In the genomic region with DNA sequence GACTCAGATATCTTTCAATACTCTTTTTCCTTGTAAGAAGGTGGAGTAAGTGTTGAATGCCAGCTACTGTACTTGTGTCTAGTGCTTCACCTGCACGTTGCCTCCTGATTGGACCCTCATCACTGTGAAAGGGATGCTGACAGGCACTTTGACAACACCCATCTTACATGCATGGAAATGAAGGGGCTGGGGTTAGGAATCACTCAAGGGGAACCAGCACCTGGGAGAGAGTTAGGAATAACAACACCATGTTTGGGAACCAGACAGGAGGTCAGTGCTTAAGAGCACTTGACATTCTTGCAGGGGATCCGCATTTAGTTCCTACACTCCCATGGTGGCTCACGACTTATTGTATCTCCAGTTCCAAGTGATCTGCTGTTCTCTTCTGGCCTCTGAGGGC, we compare ENCODE assay signal across 23 mouse cellular contexts.
"Had no signal": no experiment of that assay in that cellular context is flagged by ENCODE, and none has a peak within 500 bp of the region (broad histone marks: within the 10 kb centered on the region; RNA-seq: fewer than 3 reads in every experiment).

No protein-coding gene starts in this region.

- H3K27me3 ChIP-seq: limb, embryonic 12.5 days; limb, embryonic 15.5 days; midbrain, embryonic 12.5 days; midbrain, embryonic 15.5 days; neural tube, embryonic 12.5 days; neural tube, embryonic 15.5 days had no signal

- H3K27ac ChIP-seq: kidney, postnatal 0 days; layer of hippocampus, adult 2 months; limb, embryonic 12.5 days; limb, embryonic 15.5 days; liver, embryonic 14.5 days; macrophage; midbrain, embryonic 12.5 days; midbrain, embryonic 15.5 days; neural tube, embryonic 12.5 days; neural tube, embryonic 15.5 days; stomach, postnatal 0 days had no signal

- H3K4me1 ChIP-seq: neural tube, embryonic 15.5 days had no signal

- DNase-seq: kidney, postnatal 25 days; layer of hippocampus, adult 9-11 months; liver, postnatal 0 days; lung, embryonic 14.5 days; right cerebral cortex, adult 18-20 months; right cerebral cortex, postnatal 14 days; right cerebral cortex, postnatal 4 days; thymus, adult 2 months; thymus, postnatal 14 days; thymus, postnatal 4 days had no signal

- H3K4me2 ChIP-seq: limb, embryonic 12.5 days; limb, embryonic 15.5 days; liver, embryonic 11.5 days; lung, embryonic 14.5 days; midbrain, embryonic 12.5 days; midbrain, embryonic 15.5 days; neural tube, embryonic 12.5 days; neural tube, embryonic 15.5 days had no signal

- H3K36me3 ChIP-seq: limb, embryonic 12.5 days; limb, embryonic 15.5 days; midbrain, embryonic 12.5 days; midbrain, embryonic 15.5 days; neural tube, embryonic 12.5 days; neural tube, embryonic 15.5 days had no signal

- H3K9me3 ChIP-seq: limb, embryonic 15.5 days; midbrain, embryonic 12.5 days; midbrain, embryonic 15.5 days; neural tube, embryonic 12.5 days; neural tube, embryonic 15.5 days had no signal

- H3K4me3 ChIP-seq: layer of hippocampus, adult 2 months; limb, embryonic 12.5 days; limb, embryonic 15.5 days; midbrain, embryonic 12.5 days; midbrain, embryonic 15.5 days; neural tube, embryonic 12.5 days; neural tube, embryonic 15.5 days had no signal

- H3K9ac ChIP-seq: limb, embryonic 12.5 days; limb, embryonic 15.5 days; liver, embryonic 14.5 days; liver, postnatal 0 days; lung, embryonic 14.5 days; midbrain, embryonic 12.5 days; midbrain, embryonic 15.5 days; neural tube, embryonic 12.5 days; neural tube, embryonic 15.5 days had no signal

- ATAC-seq: liver, postnatal 0 days; lung, postnatal 0 days; midbrain, embryonic 15.5 days had no signal
